Mouse (Mus musculus) thymus, postnatal 10 days (tissue): ENCODE data around the gene Pgf.

Source experiments
- DNase-seq, 2 experiments: peaks; one replicate each; pipeline ENCODE4 v3.0.0; 2021; ENCODE audit warnings: low spot score in 2 of 2

The Pgf gene

GRCm38 (mm10) chr12:85126986-85127603, 50.5 kb downstream of the Pgf start:
- no peak for DNase-seq

- no peak for DNase-seq
Measured at GRCm38 (mm10) chr12:85124751-85125150, 52.8 kb downstream of the Pgf start.

GRCm38 (mm10) chr12:85123645-85124044, 53.9 kb downstream of the Pgf start:
- no peak for DNase-seq

GRCm38 (mm10) chr12:85123108-85123530, 54.5 kb downstream of the Pgf start:
- DNase-seq: peak; percentile 55 to 64

- DNase-seq: peak; percentile 64 to 66
Measured at GRCm38 (mm10) chr12:85121806-85122459, 55.7 kb downstream of the Pgf start.
